Mouse (Mus musculus) G1E (cell line): Measurements from ENCODE around the gene Wdr46. TPM values are rescaled to one million over a fixed set of nuclear protein-coding genes. Genes with fewer than 3 reads are reported as not detected.
"Not testable (repeated sequence)": the region's sequence is repeated elsewhere in the genome, so short reads cannot be mapped to it uniquely, and the experiment has no call there.

ENCODE experiments used
- ATAC-seq: 2 replicates; pipeline ENCODE4 v1.8.0; 2016; ENCODE audit warnings: mild to moderate bottlenecking; ENCODE audit not compliant: insufficient number of reproducible peaks, poor library complexity, low FRiP score, severe bottlenecking; ENCODE audit errors: extremely low read depth
- DNase-seq: peaks from one replicate; pipeline ENCODE4 v3.0.0; 2012; ENCODE audit warnings: low spot score
- H3K27me3 ChIP-seq: 2 replicates; pipeline ENCODE4 v1.6.1; 2012; ENCODE audit warnings: mild to moderate bottlenecking, low read length, inconsistent platforms; ENCODE audit not compliant: insufficient read depth
- H3K36me3 ChIP-seq: replicated peaks from 2 replicates; pipeline ENCODE3; 2012; ENCODE audit warnings: mild to moderate bottlenecking, inconsistent platforms
- H3K4me1 ChIP-seq: 2 replicates; pipeline ENCODE4 v1.6.1; 2012; ENCODE audit warnings: low read depth, low read length, inconsistent platforms, mixed read lengths; ENCODE audit not compliant: insufficient read depth
- H3K4me3 ChIP-seq: 2 replicates; pipeline ENCODE4 v1.5.1; 2012; ENCODE audit warnings: low read depth, mild to moderate bottlenecking, inconsistent platforms, low read length, moderate library complexity, mixed read lengths
- H3K9me3 ChIP-seq: replicated peaks from 2 replicates; pipeline ENCODE4 v1.6.1; 2012; ENCODE audit warnings: inconsistent platforms
- CTCF ChIP-seq: IDR thresholded peaks from 2 replicates; pipeline ENCODE4 v1.5.1; 2012; ENCODE audit warnings: low read depth, low read length, inconsistent platforms, mixed read lengths
- GATA1 ChIP-seq: IDR thresholded peaks from 2 replicates; pipeline ENCODE4 v1.6.1; 2012; ENCODE audit warnings: borderline replicate concordance, low read length, inconsistent platforms, mixed read lengths
- GATA2 ChIP-seq: IDR thresholded peaks from 2 replicates; pipeline ENCODE4 v1.6.1; 2012; ENCODE audit warnings: low read depth, low read length, inconsistent platforms, borderline replicate concordance
- POLR2AphosphoS5 ChIP-seq: IDR thresholded peaks from 2 replicates; pipeline ENCODE4 v1.6.1; 2012; ENCODE audit warnings: low read depth, low read length, inconsistent platforms; ENCODE audit not compliant: insufficient replicate concordance
- TAL1 ChIP-seq: conservative IDR thresholded peaks from 2 replicates; pipeline ENCODE4 v1.6.1; 2012; ENCODE audit warnings: low read depth, low read length, inconsistent platforms, mixed read lengths
- polyA plus RNA-seq: library from polyadenylated mRNA; stranded (reverse); fragments of >175 nt; gene quantifications from 2 replicates; pipeline ENCODE4 v1.2.3, GENCODE M21; 2012
- total RNA-seq, 2 experiments: library from RNA; stranded (forward) in 1 of 2; stranded (reverse) in 1 of 2; fragments of 200-1000 nt in 1 of 2; fragments of >200 nt in 1 of 2; fragmentation: Nextera tagmentation in 1 of 2; gene quantifications; 2 replicates each; pipeline ENCODE4 v1.2.3; 2014 to 2017

Gene Wdr46
- total and polyA plus RNA-seq, 3 experiments: 29.6 to 72.2 (median 31.1) TPM

DNA sequence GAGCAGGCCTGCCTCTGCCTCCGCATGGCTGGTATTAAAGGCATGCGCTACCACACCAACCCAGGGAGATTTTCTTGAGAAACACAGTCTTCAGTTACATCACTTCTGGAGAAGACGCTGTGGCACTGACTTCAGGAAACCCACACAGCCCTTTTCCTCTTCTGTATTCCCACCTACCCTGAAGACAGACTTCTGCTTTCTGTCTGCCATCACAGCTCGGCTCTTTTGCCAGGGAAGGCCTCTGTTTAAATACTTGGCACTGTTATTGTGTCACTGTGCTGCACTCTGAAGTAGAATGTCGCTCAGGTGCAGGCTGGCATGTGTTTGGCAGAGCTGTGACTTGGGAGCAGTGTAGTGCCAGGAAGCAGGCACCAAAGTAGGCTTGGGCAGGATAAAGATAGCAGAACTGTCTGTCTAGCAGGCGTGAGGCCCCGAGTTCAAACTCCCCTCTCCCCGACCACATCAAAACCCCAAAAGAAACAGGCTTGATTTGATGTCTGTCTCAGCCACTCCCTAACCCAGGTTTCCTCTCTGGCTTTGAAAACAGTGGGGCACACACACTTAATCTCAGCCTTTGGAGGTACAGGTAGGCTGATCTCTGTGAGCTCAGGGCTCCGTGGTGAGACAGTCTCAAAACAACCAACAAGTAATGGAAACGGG is 7.1 kb downstream of the Wdr46 start:
- Histone ChIP-seq H3K36me3 (peaks cover 97% of the 10 kb centered on the region), H3K27me3 (no peaks in the 10 kb centered on the region), H3K4me3 (no peak overlapping the region), H3K9me3 (no peaks in the 10 kb centered on the region), H3K4me1 (peaks cover 71% of the 10 kb centered on the region)
- DNase-seq (no peak), ATAC-seq (no peak)
- TF ChIP-seq POLR2AphosphoS5: no peak
- TF ChIP-seq GATA2: no peak
- no peak for TF ChIP-seq GATA1
- no peak for TF ChIP-seq TAL1
- TF ChIP-seq CTCF: no peak

DNA sequence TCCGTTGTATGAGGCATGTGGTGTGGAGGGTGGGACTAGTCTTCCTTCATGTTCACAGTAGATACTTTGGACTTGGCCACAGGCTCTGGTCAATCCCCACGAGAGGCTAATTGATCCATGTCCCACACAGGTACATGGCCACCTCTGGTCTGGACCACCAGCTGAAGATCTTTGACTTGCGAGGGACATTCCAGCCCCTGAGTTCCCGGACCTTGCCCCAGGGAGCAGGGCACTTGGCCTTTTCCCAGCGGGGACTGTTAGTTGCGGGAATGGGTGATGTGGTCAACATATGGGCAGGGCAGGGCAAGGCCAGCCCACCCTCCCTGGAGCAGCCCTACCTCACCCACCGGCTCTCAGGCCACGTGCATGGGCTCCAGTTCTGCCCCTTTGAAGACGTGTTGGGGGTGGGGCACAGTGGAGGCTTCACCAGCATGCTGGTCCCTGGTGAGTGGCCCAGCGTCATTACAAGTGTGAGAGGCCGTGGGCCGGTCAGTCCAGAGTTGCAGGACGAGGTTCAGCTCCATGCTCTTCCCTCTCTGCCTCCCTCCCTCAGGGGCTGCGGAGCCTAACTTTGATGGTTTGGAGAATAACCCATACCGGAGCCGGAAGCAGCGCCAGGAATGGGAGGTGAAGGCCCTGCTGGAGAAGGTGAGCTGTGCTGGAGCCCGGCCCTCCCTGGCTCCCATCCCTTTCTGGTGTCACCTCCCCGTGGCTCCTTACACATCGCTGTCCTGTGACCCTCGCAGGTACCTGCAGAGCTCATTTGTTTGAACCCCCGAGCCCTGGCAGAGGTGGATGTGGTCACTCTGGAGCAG is 7.8 kb downstream of the Wdr46 start:
- no peak for DNase-seq
- ATAC-seq: no peak
- no peak overlapping the region; the same call in 1 of the 2 replicates for H3K4me3 ChIP-seq
- peaks cover 71% of the 10 kb centered on the region for H3K4me1 ChIP-seq
- H3K36me3 ChIP-seq: peaks cover 97% of the 10 kb centered on the region
- no peaks in the 10 kb centered on the region for H3K27me3 ChIP-seq
- H3K9me3 ChIP-seq: no peaks in the 10 kb centered on the region
- TF ChIP-seq CTCF (no peak), TAL1 (no peak), GATA2 (no peak), GATA1 (no peak), POLR2AphosphoS5 (no peak)

GRCm38 (mm10) chr17:33948905-33949537 is 8.6 kb downstream of the Wdr46 start:
- H3K27me3 ChIP-seq: no peaks in the 10 kb centered on the region
- ATAC-seq: no peak
- H3K4me1 ChIP-seq: peaks cover 70% of the 10 kb centered on the region
- TF ChIP-seq GATA1: no peak
- TF ChIP-seq TAL1: no peak
- TF ChIP-seq GATA2: no peak
- no peak for TF ChIP-seq CTCF
- TF ChIP-seq POLR2AphosphoS5: no peak
- DNase-seq: no peak
- no peak overlapping the region; the same call in 1 of the 2 replicates for H3K4me3 ChIP-seq
- H3K36me3 ChIP-seq: peaks cover 98% of the 10 kb centered on the region
- H3K9me3 ChIP-seq: no peaks in the 10 kb centered on the region

- Histone ChIP-seq H3K27me3 (no peaks in the 10 kb centered on the region), H3K9me3 (no peaks in the 10 kb centered on the region), H3K4me1 (peaks cover 64% of the 10 kb centered on the region), H3K36me3 (peaks cover 98% of the 10 kb centered on the region), H3K4me3 (peak overlapping the region; percentile 93; the same call in 1 of the 2 replicates)
- ATAC-seq (no peak), DNase-seq (no peak)
- TF ChIP-seq GATA2 (no peak), TAL1 (no peak), CTCF (no peak)
These were observed 9.7 kb downstream of the Wdr46 start for GRCm38 (mm10) chr17:33950131-33950625.

- Histone ChIP-seq H3K27me3 (no peaks in the 10 kb centered on the region), H3K36me3 (peaks cover 88% of the 10 kb centered on the region), H3K9me3 (no peaks in the 10 kb centered on the region), H3K4me1 (peaks cover 64% of the 10 kb centered on the region), H3K4me3 (peak within 1 kb of the TSS; percentile 93)
- TF ChIP-seq CTCF (no peak), POLR2AphosphoS5 (peak; percentile 97), GATA1 (no peak)
- ATAC-seq: peak; percentile 50
- DNase-seq: peak; percentile 56
These were observed 10.8 kb downstream of the Wdr46 start, which contains the start of gene B3galt4 for GRCm38 (mm10) chr17:33951021-33951946. Gene B3galt4, minus strand, starts transcription at chr17:33951488.

DNA sequence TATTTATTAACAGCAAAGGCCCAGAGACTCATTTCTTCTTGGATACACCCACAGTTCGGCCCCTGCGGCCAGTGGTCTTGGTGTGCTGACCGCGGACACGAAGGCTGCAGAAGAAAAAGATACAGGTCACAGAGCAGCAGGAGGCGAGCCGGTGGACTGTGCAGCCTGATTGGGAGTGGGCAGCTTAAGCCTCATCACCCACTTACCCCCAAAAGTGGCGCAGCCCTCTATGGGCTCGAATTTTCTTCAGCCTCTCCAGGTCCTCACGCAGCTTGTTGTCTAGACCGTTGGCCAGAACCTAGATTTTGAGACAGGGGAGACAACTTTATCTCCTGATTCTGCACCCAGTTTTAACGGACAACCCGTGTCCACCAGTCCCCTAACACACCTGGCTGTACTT is 11.6 kb downstream of the Wdr46 start:
- not testable (repeated sequence) for ATAC-seq, H3K27me3 ChIP-seq, H3K9me3 ChIP-seq, DNase-seq
- peaks cover 69% of the 10 kb centered on the region for H3K4me1 ChIP-seq
- peaks cover 81% of the 10 kb centered on the region for H3K36me3 ChIP-seq
- peak overlapping the region; percentile 93 for H3K4me3 ChIP-seq
